Mouse (Mus musculus) macrophage (primary cell): Measurements from ENCODE around the gene Kpna6. TPM values are rescaled to one million over a fixed set of nuclear protein-coding genes. Genes with fewer than 3 reads are reported as not detected.
A peak's percentile ranks its signal among the peaks of the same experiment; 100 is the strongest.

ENCODE experiments used
- H3K27ac ChIP-seq: fragments of 350-480 bp; formaldehyde crosslinking; 2 replicates; pipeline ENCODE4 v1.9.0; 2021
- H3K36me3 ChIP-seq: fragments of 350-480 bp; formaldehyde crosslinking; 2 replicates; pipeline ENCODE4 v1.9.0; 2021; ENCODE audit errors: inconsistent target
- H3K4me3 ChIP-seq: fragments of 350-480 bp; formaldehyde crosslinking; 2 replicates; pipeline ENCODE4 v1.9.0; 2021; ENCODE audit errors: inconsistent target
- H3K79me2 ChIP-seq: fragments of 350-480 bp; formaldehyde crosslinking; 2 replicates; pipeline ENCODE4 v1.9.0; 2021; ENCODE audit errors: inconsistent target
- WGBS: methylation state at CpG from one replicate; pipeline ENCODE4 v1.1.7; 2026; ENCODE audit warnings: inconsistent platforms; ENCODE audit not compliant: missing documents; 5-methylcytosine and 5-hydroxymethylcytosine counted together
- polyA plus RNA-seq: library from polyadenylated mRNA; stranded (reverse); fragments of 250-400 nt; gene quantifications from 3 replicates; pipeline ENCODE4 v1.2.4, GENCODE M21; 2018; ENCODE audit warnings: inconsistent platforms

The Kpna6 gene
- polyA plus RNA-seq, 1 experiment from 2014 or later = 30.7 TPM

DNA sequence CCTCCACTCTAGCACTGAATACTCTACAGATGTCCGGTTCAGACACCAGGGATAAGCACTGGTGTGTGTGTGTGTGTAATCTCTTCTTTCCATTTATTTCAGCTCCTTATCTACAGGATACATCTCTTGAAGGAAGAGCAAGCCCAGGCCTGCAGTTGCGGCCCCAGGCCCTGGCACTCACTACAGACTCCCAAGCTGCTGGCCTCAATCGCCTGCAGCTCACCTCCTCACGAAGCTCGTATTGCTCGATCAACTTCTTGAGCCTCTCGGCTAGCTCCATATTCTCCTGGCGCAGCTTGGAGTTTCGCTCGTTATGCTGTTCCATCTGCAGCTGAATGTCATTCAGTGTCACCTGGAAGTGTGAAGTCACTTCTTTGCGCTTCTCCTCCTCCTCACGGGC is 40.7 kb downstream of the Kpna6 start:
- 96% methylated on average over 12 of the region's 12 CpGs for WGBS
- Histone ChIP-seq H3K27ac (no peak overlapping the region), H3K4me3 (no peak overlapping the region), H3K79me2 (peaks cover 6% of the 10 kb centered on the region; the same call in 1 of the 2 replicates), H3K36me3 (peaks cover 94% of the 10 kb centered on the region)

DNA sequence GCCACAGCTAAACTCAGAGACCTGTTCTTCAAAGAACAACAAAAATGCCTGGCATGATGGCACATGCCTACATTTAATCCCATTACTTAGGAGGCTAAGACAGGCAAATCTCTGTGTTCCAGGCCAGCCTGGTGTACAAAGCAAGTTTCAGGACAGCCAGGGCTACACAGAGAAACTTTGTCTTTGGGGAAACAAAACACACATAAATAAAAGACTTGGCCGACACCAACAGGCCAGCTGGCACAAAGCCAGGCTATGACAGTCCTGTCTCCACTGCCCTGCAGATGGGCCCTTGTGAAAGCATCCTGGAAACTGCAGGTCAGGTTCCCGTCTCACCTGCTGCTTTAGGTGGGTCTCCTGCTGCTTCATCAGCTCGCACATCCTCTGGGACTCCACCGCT is 41.6 kb downstream of the Kpna6 start:
- Histone ChIP-seq H3K4me3 (no peak overlapping the region), H3K27ac (no peak overlapping the region), H3K36me3 (peaks cover 88% of the 10 kb centered on the region), H3K79me2 (peaks cover 1% of the 10 kb centered on the region; the same call in 1 of the 2 replicates)
- WGBS = 96% methylated on average over 4 of the region's 4 CpGs

GRCm38 (mm10) chr4:129626035-129626434 is 46.5 kb downstream of the Kpna6 start:
- WGBS = 81% methylated on average over 6 of the region's 6 CpGs

GRCm38 (mm10) chr4:129625496-129625895 is 47.1 kb downstream of the Kpna6 start:
- Histone ChIP-seq H3K36me3 (peaks cover 36% of the 10 kb centered on the region), H3K4me3 (no peak overlapping the region), H3K27ac (peak overlapping the region; percentile 90), H3K79me2 (peaks cover 17% of the 10 kb centered on the region)
- 37% methylated on average over 3 of the region's 4 CpGs for WGBS

More at GRCm38 (mm10) chr4:129626035-129626434, 46.5 kb downstream of the Kpna6 start:
- H3K27ac ChIP-seq = peak overlapping the region; percentile 90; the same call in 1 of the 2 replicates
- peaks cover 42% of the 10 kb centered on the region for H3K36me3 ChIP-seq
- H3K79me2 ChIP-seq = peaks cover 17% of the 10 kb centered on the region
- H3K4me3 ChIP-seq = no peak overlapping the region

GRCm38 (mm10) chr4:129625029-129625370 is 47.6 kb downstream of the Kpna6 start:
- peaks cover 31% of the 10 kb centered on the region for H3K36me3 ChIP-seq
- peak overlapping the region; percentile 90 for H3K27ac ChIP-seq
- WGBS = 0% methylated on average over 6 of the region's 6 CpGs
- H3K4me3 ChIP-seq = peak overlapping the region; percentile 89
- H3K79me2 ChIP-seq = peaks cover 17% of the 10 kb centered on the region

- H3K4me3 ChIP-seq = peak overlapping the region; percentile 89
- H3K79me2 ChIP-seq = peaks cover 17% of the 10 kb centered on the region
- H3K27ac ChIP-seq = peak overlapping the region; percentile 90
- H3K36me3 ChIP-seq = peaks cover 26% of the 10 kb centered on the region
- 1% methylated on average over 18 of the region's 18 CpGs for WGBS
These were observed 48.1 kb downstream of the Kpna6 start for GRCm38 (mm10) chr4:129624281-129625028.

DNA sequence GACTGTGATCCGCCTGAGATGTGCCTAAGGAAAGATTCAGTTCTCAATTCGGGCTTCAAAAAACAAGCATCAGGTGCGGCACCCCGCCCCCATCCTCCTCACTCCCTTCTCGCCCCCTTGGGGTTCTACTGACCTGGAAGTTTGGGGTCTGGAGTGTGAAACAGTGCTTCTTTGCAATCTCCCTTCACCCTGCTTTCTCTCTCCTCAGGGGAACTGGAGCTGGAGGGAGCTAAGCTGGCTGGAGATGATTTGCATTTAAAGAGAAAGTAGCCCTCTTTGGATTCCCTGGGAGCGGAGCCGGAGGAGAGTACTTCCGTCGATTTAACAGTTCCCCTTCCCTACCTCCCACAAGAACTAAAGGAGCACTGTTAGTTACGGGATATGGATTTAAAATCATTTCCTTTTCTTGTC is 48.9 kb downstream of the Kpna6 start, which contains the start of gene Ccdc28b:
TSS of gene Ccdc28b (minus strand) at position 267 of the 411 bp plus-strand sequence.
- 0% methylated on average over 10 of the region's 10 CpGs for WGBS
- Histone ChIP-seq H3K4me3 (peak within 1 kb of the TSS; percentile 89), H3K27ac (peak within 1 kb of the TSS; percentile 90), H3K79me2 (peaks cover 18% of the 10 kb centered on the region), H3K36me3 (peaks cover 18% of the 10 kb centered on the region; the same call in 1 of the 2 replicates)

DNA sequence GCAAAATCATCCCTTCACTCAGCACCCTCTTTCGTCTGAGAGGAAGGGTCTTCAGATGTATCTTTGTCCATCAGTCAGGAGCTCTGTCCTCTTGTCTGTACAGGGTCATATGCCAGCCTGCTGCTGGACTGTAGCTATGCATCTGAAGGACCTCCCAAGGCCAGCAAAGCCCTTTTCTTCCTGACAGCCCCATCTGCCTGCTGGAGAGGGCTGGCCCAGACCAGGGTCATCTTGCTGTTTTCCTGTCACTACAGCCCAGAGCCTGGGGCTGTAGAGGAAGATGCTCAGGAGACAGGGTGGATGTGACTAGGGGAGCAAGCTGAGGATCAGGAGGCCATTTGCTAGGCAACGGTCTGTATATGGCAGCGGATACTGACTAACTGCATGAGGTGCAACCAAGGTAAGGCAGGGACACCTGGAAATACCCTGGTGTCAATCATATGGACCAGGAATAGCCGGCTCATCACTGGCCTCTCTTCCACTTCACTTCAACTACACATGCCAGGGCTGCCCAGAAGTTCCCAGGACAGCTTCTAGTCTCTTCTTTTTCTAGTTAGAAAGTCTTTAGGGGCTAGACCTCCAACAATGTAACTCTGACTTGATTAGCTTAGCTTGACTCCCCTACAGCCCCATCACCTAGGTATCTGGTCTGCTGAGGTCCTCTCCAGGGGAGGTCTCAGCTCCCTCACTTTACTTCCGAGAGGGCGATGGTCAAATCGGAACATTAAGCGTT is 49.6 kb downstream of the Kpna6 start:
- H3K36me3 ChIP-seq = peaks cover 11% of the 10 kb centered on the region; the same call in 1 of the 2 replicates
- H3K4me3 ChIP-seq = peak overlapping the region; percentile 89
- peak overlapping the region; percentile 90 for H3K27ac ChIP-seq
- peaks cover 24% of the 10 kb centered on the region for H3K79me2 ChIP-seq
- whole genome bisulfite sequencing = 35% methylated on average over 5 of the region's 8 CpGs

GRCm38 (mm10) chr4:129622120-129622802 is 50.3 kb downstream of the Kpna6 start:
- Histone ChIP-seq H3K79me2 (peaks cover 24% of the 10 kb centered on the region), H3K27ac (no peak overlapping the region), H3K36me3 (peaks cover 5% of the 10 kb centered on the region; the same call in 1 of the 2 replicates), H3K4me3 (peak overlapping the region; percentile 89; the same call in 1 of the 2 replicates)
- 89% methylated on average over 11 of the region's 11 CpGs for WGBS

- H3K79me2 ChIP-seq = peaks cover 24% of the 10 kb centered on the region
- H3K4me3 ChIP-seq = no peak overlapping the region
- WGBS = 84% methylated on average over 8 of the region's 8 CpGs
- no peak overlapping the region for H3K27ac ChIP-seq
- H3K36me3 ChIP-seq = peaks cover 10% of the 10 kb centered on the region; the same call in 1 of the 2 replicates
These were observed 51.2 kb downstream of the Kpna6 start for GRCm38 (mm10) chr4:129621283-129621841.

GRCm38 (mm10) chr4:129620419-129621282 is 51.9 kb downstream of the Kpna6 start:
- 95% methylated on average over 11 of the region's 11 CpGs for WGBS
- peaks cover 24% of the 10 kb centered on the region for H3K79me2 ChIP-seq
- H3K27ac ChIP-seq = no peak overlapping the region
- H3K36me3 ChIP-seq = peaks cover 16% of the 10 kb centered on the region; the same call in 1 of the 2 replicates
- no peak overlapping the region for H3K4me3 ChIP-seq

- 3% methylated on average over 40 of the region's 44 CpGs for WGBS
- Histone ChIP-seq H3K27ac (peak within 1 kb of the TSS; percentile 65), H3K36me3 (peaks cover 16% of the 10 kb centered on the region; the same call in 1 of the 2 replicates)
These were observed 53.5 kb downstream of the Kpna6 start, which contains the start of gene Iqcc for GRCm38 (mm10) chr4:129618786-129619691. Gene Iqcc (minus strand): TSS chr4:129619099.

More at GRCm38 (mm10) chr4:129618786-129619691, 53.5 kb downstream of the Kpna6 start, which contains the start of gene Iqcc:
- peaks cover 24% of the 10 kb centered on the region for H3K79me2 ChIP-seq
- H3K4me3 ChIP-seq = peak within 1 kb of the TSS; percentile 94
